Mouse (Mus musculus): ENCODE results near the gene Trpc6.

- TF ChIP-seq CTCF (IDR thresholded peaks at IDR 0.05; ENCODE audit: low read depth) (peak; percentile 27; the same call in 1 of the 2 replicates), EP300 (IDR thresholded peaks at IDR 0.05; ENCODE audit: low read depth) (no peak)
Observed at GRCm38 (mm10) chr9:8592618-8593017, 48.7 kb downstream of the Trpc6 start.
